Mouse (Mus musculus): ENCODE measurements around the gene Tbcd. TPM values are rescaled to one million over a fixed set of nuclear protein-coding genes. Genes with fewer than 3 reads are reported as not detected.
A peak's percentile ranks its signal among the peaks of the same experiment; 100 is the strongest.
"Not testable (repeated sequence)": the region's sequence is repeated elsewhere in the genome, so short reads cannot be mapped to it uniquely, and the experiment has no call there.

Gene Tbcd
- polyA plus RNA-seq, 1 experiment from 2014 or later: 40.8 TPM

DNA sequence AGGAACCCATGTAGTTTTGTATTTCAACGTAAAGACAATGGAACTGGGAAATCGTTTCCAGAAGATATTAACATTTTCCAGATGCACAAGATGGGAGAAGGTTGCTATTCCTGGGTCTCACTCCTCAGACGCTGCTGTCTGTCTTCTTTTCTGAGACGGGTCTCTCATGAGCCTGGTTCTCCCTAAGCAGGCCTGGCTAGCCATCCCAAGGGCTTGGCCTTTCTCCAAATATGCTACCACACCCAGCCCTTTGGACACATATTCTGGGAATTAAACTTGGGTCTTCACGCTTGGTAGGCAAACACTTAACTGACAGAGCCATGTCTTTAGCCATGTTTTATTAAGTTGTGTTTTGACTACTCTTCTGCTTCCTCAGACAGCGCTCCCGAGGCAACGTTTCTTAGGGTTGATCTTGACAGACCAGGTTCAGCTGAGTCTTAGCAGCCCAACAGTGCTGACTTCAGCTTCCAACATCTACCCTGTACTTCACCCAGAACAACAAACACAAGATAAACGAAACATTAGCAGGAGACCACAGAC lies 202.7 kb downstream of the Tbcd start:
- Histone ChIP-seq H3K9me3 (ENCODE audit: low read length) (no peaks in the 10 kb centered on the region), H3K4me2 (replicated peaks; ENCODE audit: low read depth, low read length) (no peak overlapping the region), H3K36me3 (ENCODE audit: insufficient read depth, low read length) (peaks cover 9% of the 10 kb centered on the region), H3K27ac (ENCODE audit: low read length) (no peak overlapping the region), H3K27me3 (ENCODE audit: insufficient read depth, low read length) (no peaks in the 10 kb centered on the region), H3K4me1 (ENCODE audit: insufficient read depth, low read length) (no peaks in the 10 kb centered on the region), H3K9ac (replicated peaks; ENCODE audit: low read length) (no peak overlapping the region), H3K4me3 (ENCODE audit: low read length) (no peak overlapping the region)
- 77% methylated on average over 9 of the region's 9 CpGs for WGBS
- no peak for ATAC-seq (ENCODE audit: low FRiP score, low TSS enrichment)

DNA sequence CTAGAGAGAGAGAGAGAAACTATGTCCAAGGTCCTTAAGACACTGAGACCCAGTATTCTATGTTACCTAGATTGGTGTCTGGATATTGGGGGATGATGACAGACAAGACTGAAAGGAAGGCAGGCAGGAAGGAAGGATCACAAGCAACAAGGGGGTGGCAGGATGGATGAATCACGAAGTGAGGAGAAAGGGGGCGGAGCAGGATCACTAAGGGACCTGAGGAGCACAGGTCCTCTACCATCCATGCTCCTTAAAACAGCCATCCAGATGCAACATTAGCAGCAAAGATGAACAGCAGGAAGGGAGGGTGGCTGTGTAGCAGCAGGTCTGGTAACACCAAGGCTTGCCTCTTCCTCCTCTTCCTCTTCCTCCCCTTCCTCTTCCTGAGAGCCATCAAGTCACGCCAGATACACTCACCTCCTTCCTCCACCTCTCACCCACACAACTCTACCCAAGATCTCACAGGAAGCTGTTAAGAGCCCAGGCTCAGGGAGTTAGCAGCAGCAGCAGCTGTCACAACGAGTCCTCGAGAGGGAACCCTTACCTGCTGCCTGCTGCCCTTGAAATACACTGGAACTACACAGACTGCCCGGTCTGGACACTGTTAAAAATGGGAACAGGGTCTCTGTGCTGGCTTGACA lies 203.5 kb downstream of the Tbcd start:
- Histone ChIP-seq H3K9ac (replicated peaks; ENCODE audit: low read length) (0 out of 2 replicates have a peak overlapping the region, but pooled peaks have one; percentile 22), H3K27ac (ENCODE audit: low read length) (no peak overlapping the region), H3K27me3 (ENCODE audit: insufficient read depth, low read length) (no peaks in the 10 kb centered on the region), H3K36me3 (ENCODE audit: insufficient read depth, low read length) (peaks cover 13% of the 10 kb centered on the region), H3K4me3 (ENCODE audit: low read length) (no peak overlapping the region), H3K9me3 (ENCODE audit: low read length) (no peaks in the 10 kb centered on the region), H3K4me2 (replicated peaks; ENCODE audit: low read depth, low read length) (no peak overlapping the region), H3K4me1 (ENCODE audit: insufficient read depth, low read length) (no peaks in the 10 kb centered on the region)
- 72% methylated on average over 6 of the region's 6 CpGs for WGBS
- no peak for ATAC-seq (ENCODE audit: low FRiP score, low TSS enrichment)

DNA sequence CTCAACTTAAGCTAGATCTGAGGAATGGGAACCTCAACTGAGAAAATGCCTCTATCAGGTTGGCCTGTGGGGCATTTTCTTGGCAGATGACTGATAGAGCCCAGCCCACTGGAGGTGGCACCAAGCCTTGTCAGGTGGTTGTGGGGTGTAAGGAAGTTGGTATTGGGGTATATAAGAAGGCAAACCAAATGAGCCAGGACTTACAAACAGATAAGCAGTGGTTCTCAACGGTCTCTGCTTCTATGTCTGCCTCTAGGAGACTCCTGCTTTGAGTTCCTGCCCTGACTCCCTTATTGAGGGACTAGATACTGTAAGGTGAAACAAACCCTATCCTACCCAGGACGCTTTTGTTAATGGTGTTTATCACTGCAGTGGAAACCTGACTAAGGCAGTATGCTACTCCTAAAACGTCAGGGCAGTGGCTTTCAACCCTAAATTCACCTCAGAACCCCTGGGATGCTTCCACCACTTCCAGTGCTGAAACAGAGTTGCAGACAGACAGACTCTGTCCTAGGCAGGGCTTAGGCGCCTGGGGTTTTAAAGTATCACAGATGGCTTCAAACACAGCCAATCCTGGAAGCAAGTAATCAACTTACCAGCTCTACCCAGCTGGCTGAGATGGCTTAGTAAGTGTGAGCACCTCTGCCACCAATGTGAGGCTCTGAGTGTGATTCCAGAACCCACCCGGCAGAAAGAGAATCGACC lies 204.2 kb downstream of the Tbcd start:
- Histone ChIP-seq H3K4me2 (replicated peaks; ENCODE audit: low read depth, low read length) (no peak overlapping the region), H3K27ac (ENCODE audit: low read length) (no peak overlapping the region), H3K9ac (replicated peaks; ENCODE audit: low read length) (no peak overlapping the region), H3K27me3 (ENCODE audit: insufficient read depth, low read length) (no peaks in the 10 kb centered on the region), H3K36me3 (ENCODE audit: insufficient read depth, low read length) (peaks cover 8% of the 10 kb centered on the region; the same call in 1 of the 2 replicates), H3K4me1 (ENCODE audit: insufficient read depth, low read length) (no peaks in the 10 kb centered on the region), H3K9me3 (ENCODE audit: low read length) (no peaks in the 10 kb centered on the region), H3K4me3 (ENCODE audit: low read length) (no peak overlapping the region)
- no peak for ATAC-seq (ENCODE audit: low FRiP score, low TSS enrichment)
- 82% methylated on average over 6 of the region's 6 CpGs for WGBS

DNA sequence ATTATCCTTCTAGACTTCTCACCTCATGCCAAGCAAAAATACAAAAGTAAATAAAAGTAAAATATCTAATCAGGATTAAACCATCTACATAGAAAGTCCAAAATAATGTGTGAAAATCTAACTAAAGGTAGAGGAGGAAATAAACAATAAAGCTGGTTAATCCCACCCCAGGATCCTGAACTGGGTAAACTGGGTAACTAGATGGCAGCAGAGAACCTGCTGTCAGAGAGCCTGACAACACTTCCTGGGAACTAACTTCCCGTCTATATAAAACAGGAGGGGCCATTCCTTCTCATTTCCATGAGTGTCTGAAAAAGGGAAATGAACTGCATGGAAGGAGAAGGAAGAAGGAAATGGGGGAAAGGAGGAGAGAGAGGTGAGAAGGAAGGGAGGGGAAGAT lies 206.4 kb downstream of the Tbcd start:
- Histone ChIP-seq H3K27ac (ENCODE audit: low read length) (no peak overlapping the region), H3K9ac (replicated peaks; ENCODE audit: low read length) (no peak overlapping the region), H3K36me3 (ENCODE audit: insufficient read depth, low read length) (peaks cover 8% of the 10 kb centered on the region; the same call in 1 of the 2 replicates), H3K27me3 (ENCODE audit: insufficient read depth, low read length) (no peaks in the 10 kb centered on the region), H3K9me3 (ENCODE audit: low read length) (no peaks in the 10 kb centered on the region), H3K4me3 (ENCODE audit: low read length) (no peak overlapping the region), H3K4me1 (ENCODE audit: insufficient read depth, low read length) (no peaks in the 10 kb centered on the region), H3K4me2 (replicated peaks; ENCODE audit: low read depth, low read length) (no peak overlapping the region)
- ATAC-seq (ENCODE audit: low FRiP score, low TSS enrichment): no peak
- 39% methylated on average over 1 of the region's 1 CpGs for WGBS

DNA sequence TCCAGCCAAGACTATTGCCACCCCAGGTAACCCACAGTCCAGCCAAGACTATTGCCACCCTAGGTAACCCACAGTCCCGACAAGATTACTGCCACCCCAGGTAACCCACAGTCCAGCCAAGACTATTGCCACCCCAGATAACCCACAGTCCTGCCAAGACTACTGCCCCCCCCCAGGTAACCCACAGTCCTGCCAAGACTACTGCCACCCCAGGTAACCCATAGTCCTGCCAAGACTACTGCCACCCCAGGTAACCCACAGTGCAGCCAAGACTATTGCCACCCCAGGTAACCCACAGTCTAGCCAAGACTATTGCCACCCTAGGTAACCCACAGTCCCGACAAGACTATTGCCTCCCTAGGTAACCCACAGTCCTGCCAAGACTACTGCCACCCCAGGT lies 208.9 kb downstream of the Tbcd start:
- WGBS: 95% methylated on average over 2 of the region's 2 CpGs
- H3K4me3 ChIP-seq (ENCODE audit: low read length); H3K4me1 ChIP-seq (ENCODE audit: insufficient read depth, low read length); H3K27ac ChIP-seq (ENCODE audit: low read length); H3K4me2 ChIP-seq (replicated peaks; ENCODE audit: low read depth, low read length); H3K27me3 ChIP-seq (ENCODE audit: insufficient read depth, low read length); H3K36me3 ChIP-seq (ENCODE audit: insufficient read depth, low read length); H3K9me3 ChIP-seq (ENCODE audit: low read length); ATAC-seq (ENCODE audit: low FRiP score, low TSS enrichment); H3K9ac ChIP-seq (replicated peaks; ENCODE audit: low read length): not testable (repeated sequence)

DNA sequence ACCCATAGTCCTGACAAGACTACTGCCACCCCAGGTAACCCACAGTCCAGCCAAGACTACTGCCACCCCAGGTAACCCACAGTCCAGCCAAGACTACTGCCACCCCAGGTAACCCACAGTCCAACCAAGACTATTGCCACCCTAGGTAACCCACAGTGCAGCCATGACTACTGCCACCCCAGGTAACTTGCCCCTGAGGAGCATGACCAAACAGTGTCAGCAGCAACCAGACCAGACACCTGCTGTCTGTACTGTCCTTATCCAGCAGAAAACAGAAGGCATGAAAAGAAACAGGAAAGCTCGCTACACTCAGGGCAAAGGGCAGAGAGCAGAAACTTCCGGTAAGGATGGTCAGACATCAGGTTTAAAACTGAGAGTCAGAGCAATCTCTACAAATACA lies 209.4 kb downstream of the Tbcd start:
- Histone ChIP-seq H3K9ac (replicated peaks; ENCODE audit: low read length) (no peak overlapping the region), H3K4me1 (ENCODE audit: insufficient read depth, low read length) (no peaks in the 10 kb centered on the region), H3K27me3 (ENCODE audit: insufficient read depth, low read length) (no peaks in the 10 kb centered on the region), H3K4me3 (ENCODE audit: low read length) (no peak overlapping the region), H3K9me3 (ENCODE audit: low read length) (no peaks in the 10 kb centered on the region), H3K4me2 (replicated peaks; ENCODE audit: low read depth, low read length) (no peak overlapping the region), H3K27ac (ENCODE audit: low read length) (no peak overlapping the region), H3K36me3 (ENCODE audit: insufficient read depth, low read length) (peaks cover 8% of the 10 kb centered on the region; the same call in 1 of the 2 replicates)
- WGBS: 76% methylated on average over 2 of the region's 2 CpGs
- no peak for ATAC-seq (ENCODE audit: low FRiP score, low TSS enrichment)

Other genes with a start within 250 kb of the Tbcd start
- 11.3 and 11.8 TPM in 2 replicates for gene Hexdc, start 247.5 kb upstream of the Tbcd start, polyA plus RNA-seq (2015; fragmentation: Nextera tagmentation; extraction: Ambion mirVana)
- 30.8 and 39.7 TPM in 2 replicates for gene Ogfod3, start 247.2 kb upstream of the Tbcd start, polyA plus RNA-seq (2015; fragmentation: Nextera tagmentation; extraction: Ambion mirVana)
- 40.4 and 41.0 TPM in 2 replicates for gene Cybc1, start 222.6 kb upstream of the Tbcd start, polyA plus RNA-seq (2015; fragmentation: Nextera tagmentation; extraction: Ambion mirVana)
- 70.9 and 76.0 TPM in 2 replicates for gene Narf, start 214.7 kb upstream of the Tbcd start, polyA plus RNA-seq (2015; fragmentation: Nextera tagmentation; extraction: Ambion mirVana)
- gene Foxk2, start 192.0 kb upstream of the Tbcd start, polyA plus RNA-seq (2015; fragmentation: Nextera tagmentation; extraction: Ambion mirVana): 7.1 and 8.8 TPM in 2 replicates
- gene Wdr45b, start 97.5 kb upstream of the Tbcd start, polyA plus RNA-seq (2015; fragmentation: Nextera tagmentation; extraction: Ambion mirVana): 105 and 107 TPM in 2 replicates
- gene Rab40b, start 63.7 kb upstream of the Tbcd start, polyA plus RNA-seq (2015; fragmentation: Nextera tagmentation; extraction: Ambion mirVana): 5.6 and 5.7 TPM in 2 replicates
- gene Fn3krp, start 30.5 kb upstream of the Tbcd start, polyA plus RNA-seq (2015; fragmentation: Nextera tagmentation; extraction: Ambion mirVana): 8.9 and 11.5 TPM in 2 replicates
- 2.4 and 3.6 TPM in 2 replicates for gene Fn3k, start 17.0 kb upstream of the Tbcd start, polyA plus RNA-seq (2015; fragmentation: Nextera tagmentation; extraction: Ambion mirVana)
- 0.77 and 0.90 TPM in 2 replicates for gene Zfp750, start 67.4 kb downstream of the Tbcd start, polyA plus RNA-seq (2015; fragmentation: Nextera tagmentation; extraction: Ambion mirVana)
- gene B3gntl1, start 221.2 kb downstream of the Tbcd start, polyA plus RNA-seq (2015; fragmentation: Nextera tagmentation; extraction: Ambion mirVana): 8.7 and 8.8 TPM in 2 replicates
- 29.5 and 31.3 TPM in 2 replicates for gene Metrnl, start 249.6 kb downstream of the Tbcd start, polyA plus RNA-seq (2015; fragmentation: Nextera tagmentation; extraction: Ambion mirVana)

All from kidney, embryonic 16.5 days (tissue).